Mouse (Mus musculus): Measurements from ENCODE around the gene Mast4. TPM values are rescaled to one million over a fixed set of nuclear protein-coding genes. Genes with fewer than 3 reads are reported as not detected.

Gene Mast4
- polyA plus RNA-seq, 1 experiment from 2014 or later: 33.0 TPM

- Histone ChIP-seq H3K36me3 (ENCODE audit: control insufficient read depth, insufficient read depth, low read length) (no peaks in the 10 kb centered on the region), H3K4me3 (ENCODE audit: low read depth, low read length) (no peak overlapping the region), H3K4me2 (ENCODE audit: low read depth, low read length) (no peak overlapping the region), H3K27ac (ENCODE audit: low read depth, low read length) (no peak overlapping the region), H3K27me3 (ENCODE audit: control insufficient read depth, insufficient read depth, low read length) (no peaks in the 10 kb centered on the region), H3K9me3 (ENCODE audit: control insufficient read depth, low read length) (no peaks in the 10 kb centered on the region), H3K4me1 (ENCODE audit: control insufficient read depth, insufficient read depth, low read length) (0 out of 2 replicates have a peak, but pooled peaks cover 5% of the 10 kb centered on the region), H3K9ac (replicated peaks; ENCODE audit: low read depth, low read length) (no peak overlapping the region)
- WGBS: 28% methylated on average over 22 of the region's 22 CpGs
- ATAC-seq (ENCODE audit: low read depth): peak; percentile 50; the same call in 1 of the 2 replicates
These were observed 212.2 kb downstream of the Mast4 start for GRCm38 (mm10) chr13:103121796-103122792.

GRCm38 (mm10) chr13:103120669-103121131 is 213.6 kb downstream of the Mast4 start:
- Histone ChIP-seq H3K4me1 (ENCODE audit: control insufficient read depth, insufficient read depth, low read length) (0 out of 2 replicates have a peak, but pooled peaks cover 5% of the 10 kb centered on the region), H3K36me3 (ENCODE audit: control insufficient read depth, insufficient read depth, low read length) (no peaks in the 10 kb centered on the region), H3K9me3 (ENCODE audit: control insufficient read depth, low read length) (no peaks in the 10 kb centered on the region), H3K27ac (ENCODE audit: low read depth, low read length) (no peak overlapping the region), H3K9ac (replicated peaks; ENCODE audit: low read depth, low read length) (no peak overlapping the region), H3K27me3 (ENCODE audit: control insufficient read depth, insufficient read depth, low read length) (no peaks in the 10 kb centered on the region), H3K4me3 (ENCODE audit: low read depth, low read length) (no peak overlapping the region), H3K4me2 (ENCODE audit: low read depth, low read length) (peak overlapping the region; percentile 14)
- WGBS: 4% methylated on average over 7 of the region's 7 CpGs
- ATAC-seq (ENCODE audit: low read depth): peak; percentile 92

GRCm38 (mm10) chr13:103119728-103120127 is 214.6 kb downstream of the Mast4 start:
- Histone ChIP-seq H3K27me3 (ENCODE audit: control insufficient read depth, insufficient read depth, low read length) (no peaks in the 10 kb centered on the region), H3K4me1 (ENCODE audit: control insufficient read depth, insufficient read depth, low read length) (peaks cover 5% of the 10 kb centered on the region; the same call in 1 of the 2 replicates), H3K4me2 (ENCODE audit: low read depth, low read length) (no peak overlapping the region), H3K27ac (ENCODE audit: low read depth, low read length) (no peak overlapping the region), H3K9me3 (ENCODE audit: control insufficient read depth, low read length) (no peaks in the 10 kb centered on the region), H3K9ac (replicated peaks; ENCODE audit: low read depth, low read length) (no peak overlapping the region), H3K4me3 (ENCODE audit: low read depth, low read length) (no peak overlapping the region), H3K36me3 (ENCODE audit: control insufficient read depth, insufficient read depth, low read length) (no peaks in the 10 kb centered on the region)
- 85% methylated on average over 9 of the region's 9 CpGs for WGBS
- no peak for ATAC-seq (ENCODE audit: low read depth)

GRCm38 (mm10) chr13:103115116-103115515 is 219.2 kb downstream of the Mast4 start:
- no peak overlapping the region for H3K4me3 ChIP-seq (ENCODE audit: low read depth, low read length)
- H3K9me3 ChIP-seq (ENCODE audit: control insufficient read depth, low read length): no peaks in the 10 kb centered on the region
- no peaks in the 10 kb centered on the region for H3K36me3 ChIP-seq (ENCODE audit: control insufficient read depth, insufficient read depth, low read length)
- 77% methylated on average over 4 of the region's 4 CpGs for WGBS
- no peaks in the 10 kb centered on the region; the same call in 1 of the 2 replicates for H3K4me1 ChIP-seq (ENCODE audit: control insufficient read depth, insufficient read depth, low read length)
- H3K27ac ChIP-seq (ENCODE audit: low read depth, low read length): no peak overlapping the region
- no peak overlapping the region for H3K9ac ChIP-seq (replicated peaks; ENCODE audit: low read depth, low read length)
- H3K4me2 ChIP-seq (ENCODE audit: low read depth, low read length): no peak overlapping the region
- ATAC-seq (ENCODE audit: low read depth): no peak
- no peaks in the 10 kb centered on the region for H3K27me3 ChIP-seq (ENCODE audit: control insufficient read depth, insufficient read depth, low read length)

- no peak overlapping the region for H3K4me2 ChIP-seq (ENCODE audit: low read depth, low read length)
- H3K9ac ChIP-seq (replicated peaks; ENCODE audit: low read depth, low read length): no peak overlapping the region
- H3K27ac ChIP-seq (ENCODE audit: low read depth, low read length): no peak overlapping the region
- no peaks in the 10 kb centered on the region for H3K9me3 ChIP-seq (ENCODE audit: control insufficient read depth, low read length)
- no peaks in the 10 kb centered on the region; the same call in 1 of the 2 replicates for H3K4me1 ChIP-seq (ENCODE audit: control insufficient read depth, insufficient read depth, low read length)
- no peaks in the 10 kb centered on the region for H3K36me3 ChIP-seq (ENCODE audit: control insufficient read depth, insufficient read depth, low read length)
- no peaks in the 10 kb centered on the region for H3K27me3 ChIP-seq (ENCODE audit: control insufficient read depth, insufficient read depth, low read length)
- WGBS: 28% methylated on average over 5 of the region's 5 CpGs
- peak; percentile 29; the same call in 1 of the 2 replicates for ATAC-seq (ENCODE audit: low read depth)
- no peak overlapping the region for H3K4me3 ChIP-seq (ENCODE audit: low read depth, low read length)
These were observed 220.0 kb downstream of the Mast4 start for GRCm38 (mm10) chr13:103114274-103114673.

GRCm38 (mm10) chr13:103109872-103110271 is 224.4 kb downstream of the Mast4 start:
- Histone ChIP-seq H3K27ac (ENCODE audit: low read depth, low read length) (no peak overlapping the region), H3K4me3 (ENCODE audit: low read depth, low read length) (no peak overlapping the region), H3K4me2 (ENCODE audit: low read depth, low read length) (no peak overlapping the region), H3K36me3 (ENCODE audit: control insufficient read depth, insufficient read depth, low read length) (no peaks in the 10 kb centered on the region), H3K27me3 (ENCODE audit: control insufficient read depth, insufficient read depth, low read length) (no peaks in the 10 kb centered on the region), H3K4me1 (ENCODE audit: control insufficient read depth, insufficient read depth, low read length) (no peaks in the 10 kb centered on the region; the same call in none of the 2 replicates), H3K9me3 (ENCODE audit: control insufficient read depth, low read length) (no peaks in the 10 kb centered on the region), H3K9ac (replicated peaks; ENCODE audit: low read depth, low read length) (no peak overlapping the region)
- ATAC-seq (ENCODE audit: low read depth): peak; percentile 67; the same call in 1 of the 2 replicates
- 31% methylated on average over 10 of the region's 10 CpGs for WGBS

GRCm38 (mm10) chr13:103107362-103107761 is 226.9 kb downstream of the Mast4 start:
- Histone ChIP-seq H3K4me3 (ENCODE audit: low read depth, low read length) (no peak overlapping the region), H3K4me1 (ENCODE audit: control insufficient read depth, insufficient read depth, low read length) (no peaks in the 10 kb centered on the region; the same call in 1 of the 2 replicates), H3K27ac (ENCODE audit: low read depth, low read length) (no peak overlapping the region), H3K36me3 (ENCODE audit: control insufficient read depth, insufficient read depth, low read length) (no peaks in the 10 kb centered on the region), H3K9ac (replicated peaks; ENCODE audit: low read depth, low read length) (no peak overlapping the region), H3K4me2 (ENCODE audit: low read depth, low read length) (no peak overlapping the region), H3K9me3 (ENCODE audit: control insufficient read depth, low read length) (no peaks in the 10 kb centered on the region), H3K27me3 (ENCODE audit: control insufficient read depth, insufficient read depth, low read length) (no peaks in the 10 kb centered on the region)
- 86% methylated on average over 5 of the region's 5 CpGs for WGBS
- ATAC-seq (ENCODE audit: low read depth): no peak

GRCm38 (mm10) chr13:103102598-103102997 is 231.7 kb downstream of the Mast4 start:
- 74% methylated on average over 6 of the region's 6 CpGs for WGBS
- no peaks in the 10 kb centered on the region for H3K36me3 ChIP-seq (ENCODE audit: control insufficient read depth, insufficient read depth, low read length)
- H3K9me3 ChIP-seq (ENCODE audit: control insufficient read depth, low read length): no peaks in the 10 kb centered on the region
- no peaks in the 10 kb centered on the region for H3K27me3 ChIP-seq (ENCODE audit: control insufficient read depth, insufficient read depth, low read length)
- no peak overlapping the region for H3K4me2 ChIP-seq (ENCODE audit: low read depth, low read length)
- no peaks in the 10 kb centered on the region; the same call in 1 of the 2 replicates for H3K4me1 ChIP-seq (ENCODE audit: control insufficient read depth, insufficient read depth, low read length)
- H3K9ac ChIP-seq (replicated peaks; ENCODE audit: low read depth, low read length): no peak overlapping the region
- H3K4me3 ChIP-seq (ENCODE audit: low read depth, low read length): no peak overlapping the region
- ATAC-seq (ENCODE audit: low read depth): peak; percentile 21; the same call in 1 of the 2 replicates
- no peak overlapping the region for H3K27ac ChIP-seq (ENCODE audit: low read depth, low read length)
